Mouse (Mus musculus) hindbrain, embryonic 16.5 days (tissue): Measurements from ENCODE around the gene Hoxa10. TPM values are rescaled to one million over a fixed set of nuclear protein-coding genes. Genes with fewer than 3 reads are reported as not detected.

Experiments used
- ATAC-seq: fragments of 200-750 bp; cut with Nextera tagmentation; 2 replicates; pipeline ENCODE4 v1.8.0; 2017; ENCODE audit warnings: moderate TSS enrichment, moderate library complexity
- H3K27ac ChIP-seq: fragments of 300-500 bp; sonication (generic); 2 replicates; pipeline ENCODE4 v1.5.1; 2014; ENCODE audit warnings: low read depth, mild to moderate bottlenecking, control low read depth, low read length, moderate library complexity
- H3K27me3 ChIP-seq: fragments of 300-500 bp; sonication (generic); replicated peaks from 2 replicates; pipeline ENCODE4 v1.6.1; 2014; ENCODE audit warnings: low read length; ENCODE audit not compliant: control insufficient read depth, insufficient read depth
- H3K36me3 ChIP-seq: fragments of 300-500 bp; sonication (generic); 2 replicates; pipeline ENCODE4 v1.6.1; 2014; ENCODE audit warnings: mild to moderate bottlenecking, low read length, moderate library complexity, mixed read lengths; ENCODE audit not compliant: control insufficient read depth, insufficient read depth
- H3K4me1 ChIP-seq: fragments of 300-500 bp; sonication (generic); 2 replicates; pipeline ENCODE4 v1.6.1; 2014; ENCODE audit warnings: low read depth, low read length; ENCODE audit not compliant: control insufficient read depth, insufficient read depth
- H3K4me2 ChIP-seq: fragments of 300-500 bp; sonication (generic); 2 replicates; pipeline ENCODE4 v1.6.1; 2014; ENCODE audit warnings: mild to moderate bottlenecking, low read length, control low read depth, moderate library complexity
- H3K4me3 ChIP-seq: fragments of 300-500 bp; sonication (generic); 2 replicates; pipeline ENCODE4 v1.5.1; 2014; ENCODE audit warnings: mild to moderate bottlenecking, low read length, control low read depth, moderate library complexity
- H3K9ac ChIP-seq: fragments of 300-500 bp; sonication (generic); 2 replicates; pipeline ENCODE4 v1.6.1; 2014; ENCODE audit warnings: low read depth, mild to moderate bottlenecking, control low read depth, low read length, moderate library complexity
- H3K9me3 ChIP-seq: fragments of 300-500 bp; sonication (generic); 2 replicates; pipeline ENCODE4 v1.6.1; 2014; ENCODE audit warnings: mild to moderate bottlenecking, low read length, moderate library complexity; ENCODE audit not compliant: control insufficient read depth
- WGBS: fragments of 180-500 bp; shearing (Covaris S2); extraction: QIAGEN DNeasy Blood & Tissue Kit; methylation state at CpG from one replicate; pipeline ENCODE4 v1.1.7; 2014; 5-methylcytosine and 5-hydroxymethylcytosine counted together
- polyA plus RNA-seq: library from polyadenylated mRNA; unstranded; fragments of >200 nt; fragmentation: Nextera tagmentation; extraction: Ambion mirVana; gene quantifications from 2 replicates; pipeline ENCODE4 v1.2.1, GENCODE M21; 2015

Gene Hoxa10
- polyA plus RNA-seq, 1 experiment from 2014 or later = not detected

- Histone ChIP-seq H3K4me3 (no peak overlapping the region), H3K9me3 (no peaks in the 10 kb centered on the region), H3K4me1 (no peaks in the 10 kb centered on the region), H3K4me2 (no peak overlapping the region), H3K27me3 (peaks cover 69% of the 10 kb centered on the region), H3K27ac (no peak overlapping the region), H3K36me3 (no peaks in the 10 kb centered on the region), H3K9ac (no peak overlapping the region)
- no peak for ATAC-seq
- WGBS = 3% methylated on average over 38 of the region's 38 CpGs
Measured at GRCm38 (mm10) chr6:52228475-52229465, 11.9 kb downstream of the Hoxa10 start.

- Histone ChIP-seq H3K36me3 (no peaks in the 10 kb centered on the region), H3K9me3 (no peaks in the 10 kb centered on the region), H3K4me1 (no peaks in the 10 kb centered on the region), H3K27me3 (peaks cover 69% of the 10 kb centered on the region), H3K9ac (no peak overlapping the region), H3K4me3 (no peak overlapping the region), H3K4me2 (no peak overlapping the region), H3K27ac (no peak overlapping the region)
- 4% methylated on average over 11 of the region's 11 CpGs for WGBS
- no peak for ATAC-seq
Measured at GRCm38 (mm10) chr6:52227470-52228222, 13.0 kb downstream of the Hoxa10 start.

GRCm38 (mm10) chr6:52226569-52227257 lies 13.9 kb downstream of the Hoxa10 start:
- peaks cover 1% of the 10 kb centered on the region; the same call in 1 of the 2 replicates for H3K4me1 ChIP-seq
- no peak for ATAC-seq
- H3K27ac ChIP-seq = no peak overlapping the region
- H3K4me2 ChIP-seq = no peak overlapping the region
- H3K4me3 ChIP-seq = no peak overlapping the region
- no peak overlapping the region for H3K9ac ChIP-seq
- no peaks in the 10 kb centered on the region for H3K9me3 ChIP-seq
- 3% methylated on average over 26 of the region's 26 CpGs for WGBS
- H3K36me3 ChIP-seq = no peaks in the 10 kb centered on the region
- peaks cover 69% of the 10 kb centered on the region for H3K27me3 ChIP-seq

DNA sequence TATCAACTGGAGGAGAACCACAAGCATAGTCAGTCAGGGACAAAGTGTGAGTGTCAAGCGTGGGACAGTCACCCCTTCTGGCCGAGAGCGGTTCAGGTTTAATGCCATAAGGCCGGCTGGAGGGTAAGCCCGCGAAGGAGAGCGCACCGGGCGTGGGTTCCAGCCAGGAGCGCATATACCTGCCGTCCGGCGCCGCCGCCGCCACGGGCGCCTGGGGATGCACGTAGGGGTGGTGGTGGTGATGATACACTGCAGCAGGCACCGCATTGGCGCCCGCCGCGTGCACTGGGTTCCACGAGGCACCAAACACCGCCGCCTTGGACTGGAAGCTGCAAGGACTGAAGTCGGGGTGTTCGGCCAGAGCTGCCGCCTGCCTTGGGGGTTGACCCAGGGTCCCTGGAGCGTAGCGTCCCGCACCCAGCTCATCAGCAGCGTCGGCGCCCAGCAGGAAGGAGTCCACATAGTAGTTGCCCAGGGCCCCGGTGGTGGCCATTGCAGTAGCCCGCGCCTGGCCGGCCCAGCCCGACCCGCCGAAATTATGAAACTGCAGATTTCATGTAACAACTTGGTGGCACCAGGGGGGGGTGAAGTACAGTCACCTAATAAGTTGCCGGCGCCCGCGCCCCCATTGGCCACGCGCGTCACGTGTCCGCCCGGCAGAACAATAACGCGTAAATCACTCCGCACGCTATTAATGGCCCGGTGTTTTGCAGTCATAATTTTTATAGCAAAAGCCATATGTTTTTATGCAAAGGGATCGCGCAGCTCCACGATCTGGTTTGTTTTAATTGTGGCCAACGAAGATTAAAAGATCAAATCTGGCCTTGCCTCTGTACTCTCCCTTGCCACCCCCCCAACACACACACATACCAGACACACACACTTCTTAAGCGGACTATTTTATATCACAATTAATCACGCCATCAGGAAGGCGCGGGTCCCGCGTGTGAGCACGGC lies 14.8 kb downstream of the Hoxa10 start:
- WGBS = 3% methylated on average over 66 of the region's 69 CpGs
- peaks cover 73% of the 10 kb centered on the region for H3K27me3 ChIP-seq

GRCm38 (mm10) chr6:52224895-52225611 lies 15.6 kb downstream of the Hoxa10 start:
- no peak overlapping the region for H3K9ac ChIP-seq
- H3K27ac ChIP-seq = no peak overlapping the region
- ATAC-seq = no peak
- peaks cover 7% of the 10 kb centered on the region for H3K4me1 ChIP-seq
- 4% methylated on average over 33 of the region's 36 CpGs for WGBS
- H3K9me3 ChIP-seq = no peaks in the 10 kb centered on the region
- H3K4me2 ChIP-seq = no peak overlapping the region
- H3K27me3 ChIP-seq = peaks cover 68% of the 10 kb centered on the region
- no peaks in the 10 kb centered on the region for H3K36me3 ChIP-seq
- H3K4me3 ChIP-seq = no peak overlapping the region

More for the DNA sequence above, 14.8 kb downstream of the Hoxa10 start:
- no peak for ATAC-seq
- H3K9me3 ChIP-seq = no peaks in the 10 kb centered on the region
- H3K4me2 ChIP-seq = no peak overlapping the region
- no peak overlapping the region for H3K27ac ChIP-seq
- no peak overlapping the region for H3K9ac ChIP-seq
- no peak overlapping the region; the same call in 1 of the 2 replicates for H3K4me3 ChIP-seq
- peaks cover 7% of the 10 kb centered on the region for H3K4me1 ChIP-seq
- H3K36me3 ChIP-seq = no peaks in the 10 kb centered on the region

DNA sequence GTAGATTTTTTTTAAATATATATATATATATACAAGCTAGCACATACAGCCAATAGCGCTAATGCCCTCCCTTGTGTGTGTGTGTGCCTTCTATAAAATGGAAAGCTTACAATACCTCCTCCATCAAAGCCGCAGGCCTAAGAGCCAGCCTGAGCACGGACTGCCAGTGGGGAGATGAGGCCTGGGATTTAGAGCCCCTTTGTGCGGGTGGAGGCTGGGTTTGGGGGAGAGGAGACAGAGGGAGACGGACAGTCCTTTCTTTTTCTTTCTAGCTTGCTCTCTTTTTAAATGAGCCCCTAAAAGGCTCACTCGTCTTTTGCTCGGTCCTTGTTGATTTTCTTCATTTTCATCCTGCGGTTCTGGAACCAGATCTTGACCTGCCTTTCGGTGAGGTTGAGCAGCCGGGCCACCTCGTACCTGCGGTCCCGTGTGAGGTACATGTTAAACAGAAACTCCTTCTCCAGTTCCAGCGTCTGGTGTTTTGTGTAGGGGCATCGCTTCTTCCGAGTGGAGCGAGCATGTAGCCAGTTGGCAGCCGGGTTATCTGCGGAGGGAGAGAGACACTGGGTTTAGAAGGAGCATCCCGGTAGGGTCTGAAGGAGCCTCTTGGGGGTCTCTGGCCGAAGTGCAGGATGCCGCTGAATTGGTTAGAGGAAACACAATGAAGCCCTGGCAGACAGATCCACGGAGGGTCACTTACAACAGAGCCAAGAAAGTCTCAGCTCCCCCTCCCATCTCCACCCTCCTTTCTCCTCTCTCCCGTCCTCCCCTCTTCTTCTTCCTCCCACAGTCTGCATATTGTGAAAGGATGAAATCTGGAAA lies 16.5 kb downstream of the Hoxa10 start:
- H3K4me2 ChIP-seq = no peak overlapping the region
- no peak overlapping the region for H3K27ac ChIP-seq
- 3% methylated on average over 24 of the region's 24 CpGs for WGBS
- no peaks in the 10 kb centered on the region for H3K9me3 ChIP-seq
- peaks cover 7% of the 10 kb centered on the region for H3K4me1 ChIP-seq
- H3K4me3 ChIP-seq = no peak overlapping the region
- H3K27me3 ChIP-seq = peaks cover 69% of the 10 kb centered on the region
- ATAC-seq = no peak
- H3K9ac ChIP-seq = no peak overlapping the region
- H3K36me3 ChIP-seq = no peaks in the 10 kb centered on the region

DNA sequence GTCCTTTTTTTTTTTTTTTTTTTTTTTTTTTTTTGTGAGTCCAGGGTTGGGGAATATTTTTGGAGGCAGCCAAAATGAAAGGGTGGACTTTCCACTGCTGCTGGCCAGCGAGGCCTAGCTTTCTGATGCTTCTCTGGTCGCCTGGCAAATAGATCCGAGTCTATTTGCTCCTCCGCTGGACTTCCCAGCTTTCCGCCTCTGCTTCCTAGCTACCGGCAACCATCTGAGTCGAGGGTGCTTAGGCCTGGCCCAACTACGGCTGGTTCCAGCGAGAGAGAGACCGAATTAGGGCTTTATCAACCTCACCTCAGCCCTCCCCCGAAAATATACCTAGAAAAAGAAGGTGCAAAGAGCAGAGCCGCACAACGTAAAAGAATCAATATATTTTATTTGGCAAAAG lies 17.9 kb downstream of the Hoxa10 start:
- H3K9me3 ChIP-seq = no peaks in the 10 kb centered on the region
- peaks cover 7% of the 10 kb centered on the region for H3K4me1 ChIP-seq
- no peak overlapping the region for H3K4me2 ChIP-seq
- no peaks in the 10 kb centered on the region for H3K36me3 ChIP-seq
- no peak overlapping the region for H3K27ac ChIP-seq
- peaks cover 67% of the 10 kb centered on the region for H3K27me3 ChIP-seq
- no peak overlapping the region for H3K9ac ChIP-seq
- H3K4me3 ChIP-seq = no peak overlapping the region
- 15% methylated on average over 13 of the region's 13 CpGs for WGBS
- no peak for ATAC-seq
